Mouse (Mus musculus): ENCODE data around the gene Actg1.
"Not testable (repeated sequence)": the region's sequence is repeated elsewhere in the genome, so short reads cannot be mapped to it uniquely, and the experiment has no call there.

The Actg1 gene

GRCm38 (mm10) chr11:120360755-120361154, 12.4 kb upstream of the Actg1 start:
- DNase-seq (ENCODE audit: low read depth, low spot score) = no peak

GRCm38 (mm10) chr11:120360062-120360461, 11.7 kb upstream of the Actg1 start:
- no peak for DNase-seq (ENCODE audit: low read depth, low spot score)

- no peak for DNase-seq (ENCODE audit: low read depth, low spot score)
These were observed 11.0 kb upstream of the Actg1 start for GRCm38 (mm10) chr11:120359391-120359790.

- no peak for DNase-seq (ENCODE audit: low read depth, low spot score)
These were observed 9.6 kb upstream of the Actg1 start for GRCm38 (mm10) chr11:120357791-120358401.

GRCm38 (mm10) chr11:120356900-120357299, 8.6 kb upstream of the Actg1 start:
- no peak for DNase-seq (ENCODE audit: low read depth, low spot score)

- DNase-seq (ENCODE audit: low read depth, low spot score) = no peak
These were observed 8.0 kb upstream of the Actg1 start for GRCm38 (mm10) chr11:120356319-120356840.

- no peak for DNase-seq (ENCODE audit: low read depth, low spot score)
These were observed 7.1 kb upstream of the Actg1 start for GRCm38 (mm10) chr11:120355277-120356039.

GRCm38 (mm10) chr11:120354304-120355276, 6.2 kb upstream of the Actg1 start:
- DNase-seq (ENCODE audit: low read depth, low spot score) = no peak

GRCm38 (mm10) chr11:120353500-120354303, 5.4 kb upstream of the Actg1 start:
- DNase-seq (ENCODE audit: low read depth, low spot score) = no peak

GRCm38 (mm10) chr11:120352571-120353290, 4.4 kb upstream of the Actg1 start:
- DNase-seq (ENCODE audit: low read depth, low spot score) = no peak

GRCm38 (mm10) chr11:120352093-120352350, 3.7 kb upstream of the Actg1 start:
- not testable (repeated sequence) for DNase-seq (ENCODE audit: low read depth, low spot score)

- no peak for DNase-seq (ENCODE audit: low read depth, low spot score)
These were observed 3.1 kb upstream of the Actg1 start for GRCm38 (mm10) chr11:120351250-120352092.

- DNase-seq (ENCODE audit: low read depth, low spot score) = no peak
These were observed 2.4 kb upstream of the Actg1 start for GRCm38 (mm10) chr11:120350711-120351110.

GRCm38 (mm10) chr11:120349986-120350702, 1.8 kb upstream of the Actg1 start:
- DNase-seq (ENCODE audit: low read depth, low spot score) = no peak

GRCm38 (mm10) chr11:120349371-120349985, 1.1 kb upstream of the Actg1 start:
- DNase-seq (ENCODE audit: low read depth, low spot score) = no peak

- no peak for DNase-seq (ENCODE audit: low read depth, low spot score)
These were observed 485 bp upstream of the Actg1 start for GRCm38 (mm10) chr11:120348684-120349370.

GRCm38 (mm10) chr11:120347301-120347700, 1.0 kb downstream of the Actg1 start:
- no peak for DNase-seq (ENCODE audit: low read depth, low spot score)

Data from retina, adult 2 months (tissue).